Mouse (Mus musculus) intestine, postnatal 0 days (tissue): ENCODE measurements at regions not wholly inside any gene's neighbourhood (a gene's known extent, or its start where the extent isn't known, plus 50 kb on each side); places are given as distances from the start of the nearest gene placed in this dataset.

Source experiments
- ATAC-seq: fragments of 200-750 bp; cut with Nextera tagmentation; 2 replicates; pipeline ENCODE4 v1.8.0; 2017; ENCODE audit warnings: mild to moderate bottlenecking, moderate TSS enrichment, moderate library complexity
- H3K27ac ChIP-seq: fragments of 300-500 bp; sonication (generic); 2 replicates; pipeline ENCODE4 v1.5.1; 2014; ENCODE audit warnings: mild to moderate bottlenecking, low read depth, low read length, moderate library complexity
- H3K27me3 ChIP-seq: fragments of 300-500 bp; sonication (generic); replicated peaks from 2 replicates; pipeline ENCODE4 v1.6.1; 2014; ENCODE audit warnings: low read length, mixed read lengths; ENCODE audit not compliant: control insufficient read depth, insufficient read depth
- H3K36me3 ChIP-seq: fragments of 300-500 bp; sonication (generic); 2 replicates; pipeline ENCODE4 v1.6.1; 2014; ENCODE audit warnings: mild to moderate bottlenecking, moderate library complexity; ENCODE audit not compliant: control insufficient read depth, insufficient read depth
- H3K4me1 ChIP-seq: fragments of 300-500 bp; sonication (generic); replicated peaks from 2 replicates; pipeline ENCODE4 v1.6.1; 2014; ENCODE audit warnings: antibody characterized with exemption, low read length, mixed read lengths; ENCODE audit not compliant: control insufficient read depth, insufficient read depth
- H3K4me2 ChIP-seq: fragments of 300-500 bp; sonication (generic); replicated peaks from 2 replicates; pipeline ENCODE4 v1.6.1; 2014; ENCODE audit warnings: low read depth, mild to moderate bottlenecking, moderate library complexity
- H3K4me3 ChIP-seq: fragments of 300-500 bp; sonication (generic); 2 replicates; pipeline ENCODE4 v1.5.1; 2014; ENCODE audit warnings: low read depth, low read length
- H3K9ac ChIP-seq: fragments of 300-500 bp; sonication (generic); 2 replicates; pipeline ENCODE4 v1.6.1; 2014; ENCODE audit warnings: mild to moderate bottlenecking, low read depth, low read length
- H3K9me3 ChIP-seq: fragments of 300-500 bp; sonication (generic); 2 replicates; pipeline ENCODE4 v1.6.1; 2016; ENCODE audit warnings: mixed run types; ENCODE audit not compliant: control insufficient read depth
- CTCF ChIP-seq: sonication (generic); IDR thresholded peaks from 2 replicates; pipeline ENCODE4 v1.5.1; 2016; ENCODE audit warnings: low read depth, mild to moderate bottlenecking, control low read depth, antibody characterized with exemption, moderate library complexity
- WGBS: fragments of 180-500 bp; shearing (Covaris S2); extraction: QIAGEN DNeasy Blood & Tissue Kit; methylation state at CpG from one replicate; pipeline ENCODE4 v1.1.7; 2014; 5-methylcytosine and 5-hydroxymethylcytosine counted together

DNA sequence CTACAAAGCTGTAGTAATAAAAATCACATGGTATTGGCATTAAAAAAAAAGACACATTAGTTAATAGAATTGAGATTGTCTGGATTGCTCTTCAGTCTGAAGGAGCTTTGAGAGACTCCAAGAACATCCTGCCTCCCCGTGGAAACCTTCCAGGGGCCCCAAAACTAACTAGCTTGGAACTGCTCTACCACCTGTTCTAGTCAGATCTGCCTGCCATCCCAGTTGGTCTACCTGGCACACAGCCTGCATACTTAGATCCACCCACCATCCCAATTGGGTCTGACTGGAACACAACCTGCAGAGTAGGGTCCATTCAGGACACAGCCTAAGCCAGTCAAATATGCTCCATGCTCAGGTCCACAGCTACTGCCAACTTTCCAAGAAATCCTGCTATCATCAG, 503.6 kb downstream of the Rapgef2 start:
- no peak for ATAC-seq
- TF ChIP-seq CTCF = no peak
- Histone ChIP-seq H3K4me1 (no peaks in the 10 kb centered on the region), H3K9me3 (no peaks in the 10 kb centered on the region), H3K4me3 (no peak overlapping the region), H3K4me2 (no peak overlapping the region), H3K9ac (no peak overlapping the region), H3K27ac (no peak overlapping the region), H3K36me3 (no peaks in the 10 kb centered on the region), H3K27me3 (no peaks in the 10 kb centered on the region)
- whole genome bisulfite sequencing = 68% methylated on average over 1 of the region's 1 CpGs

DNA sequence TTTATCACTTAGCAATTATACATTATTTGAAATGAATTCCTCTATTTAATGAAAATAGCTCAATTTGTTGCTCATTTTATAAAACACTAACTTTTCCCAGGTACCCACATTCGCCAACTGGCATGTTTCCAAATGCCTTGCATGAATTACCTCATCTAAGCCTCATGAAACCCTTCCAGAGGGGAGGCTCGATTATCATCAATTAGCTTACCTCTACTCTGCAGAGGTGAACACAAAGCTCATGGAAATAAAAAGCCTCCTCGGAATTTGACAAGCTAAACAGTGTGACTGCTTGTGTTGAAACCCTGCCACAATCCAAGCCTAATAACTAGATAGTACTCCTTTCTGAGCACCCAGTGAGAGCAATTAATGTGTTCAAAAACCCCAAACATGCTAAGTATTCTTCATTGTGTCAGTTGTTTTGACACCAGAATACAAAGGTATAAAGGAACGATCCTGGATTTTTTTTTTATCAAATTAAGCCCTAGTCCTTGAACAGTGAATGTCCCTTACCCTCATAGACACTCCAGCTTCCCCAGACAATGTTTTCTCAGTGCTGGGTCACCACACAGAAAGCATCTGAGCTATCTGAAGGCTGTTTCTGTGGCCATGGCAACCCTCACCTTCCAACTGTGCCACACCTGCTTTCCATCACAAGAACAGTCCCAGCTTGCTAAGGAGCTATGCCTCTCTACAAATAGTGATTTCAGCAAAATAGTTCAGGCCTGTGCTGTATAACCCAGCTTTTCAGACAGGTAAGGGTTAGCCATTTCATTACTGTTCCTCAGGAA, 530.4 kb downstream of the Rapgef2 start:
- no peak for ATAC-seq
- no peak overlapping the region for H3K4me3 ChIP-seq
- H3K4me2 ChIP-seq = no peak overlapping the region
- H3K9me3 ChIP-seq = no peaks in the 10 kb centered on the region
- no peaks in the 10 kb centered on the region for H3K4me1 ChIP-seq
- WGBS = 56% methylated on average over 4 of the region's 4 CpGs
- H3K27ac ChIP-seq = no peak overlapping the region
- no peaks in the 10 kb centered on the region for H3K27me3 ChIP-seq
- no peak overlapping the region for H3K9ac ChIP-seq
- H3K36me3 ChIP-seq = no peaks in the 10 kb centered on the region
- no peak for TF ChIP-seq CTCF

DNA sequence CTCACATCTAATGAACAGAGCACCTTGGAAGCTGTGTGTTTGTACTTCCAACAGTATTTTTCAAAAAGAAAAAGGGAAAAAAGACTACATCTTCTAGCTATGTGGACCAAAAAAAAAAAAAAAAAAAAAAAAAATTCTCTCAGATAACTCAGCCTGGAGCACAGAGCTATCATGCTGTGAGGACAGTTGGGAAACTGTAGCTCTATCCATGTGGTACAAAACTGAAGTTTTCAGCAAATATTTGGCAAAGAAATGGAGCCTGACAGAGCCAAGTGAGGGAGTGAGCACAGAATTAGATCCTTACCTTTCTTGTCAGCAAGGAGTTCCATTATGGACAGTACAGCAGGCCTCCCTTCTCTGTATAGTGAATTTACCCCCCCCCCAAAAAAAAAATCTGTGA, 550.2 kb downstream of the Rapgef2 start:
- ATAC-seq = no peak
- Histone ChIP-seq H3K9ac (no peak overlapping the region), H3K9me3 (no peaks in the 10 kb centered on the region), H3K36me3 (no peaks in the 10 kb centered on the region), H3K4me1 (no peaks in the 10 kb centered on the region), H3K4me3 (no peak overlapping the region), H3K4me2 (no peak overlapping the region), H3K27ac (no peak overlapping the region), H3K27me3 (no peaks in the 10 kb centered on the region)
- TF ChIP-seq CTCF = no peak

DNA sequence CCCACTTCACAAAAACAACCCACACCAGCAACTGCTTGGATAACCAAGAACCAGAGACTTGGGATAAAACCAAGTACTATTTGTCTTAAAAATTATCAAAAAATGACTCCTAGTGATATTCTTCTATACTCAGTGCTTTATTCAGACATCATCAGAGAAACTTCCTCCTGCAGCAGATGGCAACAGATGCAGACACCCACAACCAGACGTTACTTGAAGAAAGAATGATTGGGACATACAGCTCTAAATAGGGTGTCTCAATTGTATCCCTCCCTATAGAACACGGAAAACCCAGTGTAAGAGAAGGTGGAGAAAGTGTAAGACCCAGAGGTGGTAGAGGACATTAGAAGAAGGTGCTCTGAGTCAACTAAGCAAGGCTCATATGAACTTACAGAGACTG, 569.6 kb downstream of the Rapgef2 start:
- no peak overlapping the region for H3K4me3 ChIP-seq
- TF ChIP-seq CTCF = no peak
- no peak overlapping the region for H3K27ac ChIP-seq
- no peak for ATAC-seq
- H3K4me2 ChIP-seq = no peak overlapping the region
- no peaks in the 10 kb centered on the region for H3K27me3 ChIP-seq
- WGBS = 78% methylated on average over 2 of the region's 2 CpGs
- H3K36me3 ChIP-seq = no peaks in the 10 kb centered on the region
- H3K4me1 ChIP-seq = no peaks in the 10 kb centered on the region
- H3K9ac ChIP-seq = no peak overlapping the region
- no peaks in the 10 kb centered on the region for H3K9me3 ChIP-seq

DNA sequence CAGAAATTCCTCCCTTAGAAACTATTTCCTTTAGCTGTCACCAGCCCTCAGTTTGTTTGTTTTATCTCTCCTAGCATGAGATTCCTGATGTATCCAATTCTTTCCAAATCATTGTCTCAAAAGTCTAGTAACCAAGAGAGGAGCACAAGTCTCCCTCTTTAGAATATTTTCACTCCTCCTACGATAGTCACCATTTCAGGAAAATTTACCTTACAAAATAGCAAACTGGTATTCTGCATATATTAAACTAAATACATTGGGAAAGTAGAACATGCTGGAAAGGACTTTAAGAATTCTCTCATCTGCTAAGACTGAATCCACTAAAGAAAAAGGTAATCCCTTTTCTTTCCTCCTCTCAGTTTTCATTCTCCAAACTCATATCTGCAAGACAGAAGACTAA, 578.6 kb downstream of the Rapgef2 start:
- no peak overlapping the region for H3K9ac ChIP-seq
- H3K4me2 ChIP-seq = no peak overlapping the region
- no peak for ATAC-seq
- no peaks in the 10 kb centered on the region for H3K27me3 ChIP-seq
- 84% methylated on average over 1 of the region's 1 CpGs for WGBS
- TF ChIP-seq CTCF = no peak
- H3K4me3 ChIP-seq = no peak overlapping the region
- no peaks in the 10 kb centered on the region for H3K36me3 ChIP-seq
- no peak overlapping the region for H3K27ac ChIP-seq
- H3K4me1 ChIP-seq = no peaks in the 10 kb centered on the region
- H3K9me3 ChIP-seq = no peaks in the 10 kb centered on the region

DNA sequence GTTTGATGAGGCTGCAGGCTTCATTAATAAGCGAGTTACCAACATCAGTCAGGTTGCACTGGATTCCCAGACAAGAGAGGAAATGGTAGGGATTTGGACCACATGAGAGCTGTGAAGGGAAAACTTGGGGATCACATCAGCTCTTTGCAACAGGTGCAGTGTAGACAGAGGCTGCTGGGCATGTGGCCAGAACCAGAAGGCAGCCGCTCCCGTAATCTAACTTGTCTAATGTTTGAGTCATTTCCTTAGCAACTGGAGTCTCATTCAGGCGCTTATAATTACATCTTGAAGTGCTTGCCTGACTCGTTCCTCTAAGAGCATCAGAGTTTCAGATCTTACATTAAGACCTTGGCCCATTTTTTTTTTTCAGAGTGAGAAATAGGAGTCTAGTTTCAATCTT, 587.4 kb downstream of the Rapgef2 start:
- Histone ChIP-seq H3K36me3 (no peaks in the 10 kb centered on the region), H3K4me1 (no peaks in the 10 kb centered on the region), H3K4me3 (no peak overlapping the region), H3K9me3 (no peaks in the 10 kb centered on the region), H3K4me2 (no peak overlapping the region), H3K27me3 (no peaks in the 10 kb centered on the region), H3K27ac (no peak overlapping the region), H3K9ac (no peak overlapping the region)
- 43% methylated on average over 5 of the region's 5 CpGs for WGBS
- TF ChIP-seq CTCF = no peak
- no peak for ATAC-seq

DNA sequence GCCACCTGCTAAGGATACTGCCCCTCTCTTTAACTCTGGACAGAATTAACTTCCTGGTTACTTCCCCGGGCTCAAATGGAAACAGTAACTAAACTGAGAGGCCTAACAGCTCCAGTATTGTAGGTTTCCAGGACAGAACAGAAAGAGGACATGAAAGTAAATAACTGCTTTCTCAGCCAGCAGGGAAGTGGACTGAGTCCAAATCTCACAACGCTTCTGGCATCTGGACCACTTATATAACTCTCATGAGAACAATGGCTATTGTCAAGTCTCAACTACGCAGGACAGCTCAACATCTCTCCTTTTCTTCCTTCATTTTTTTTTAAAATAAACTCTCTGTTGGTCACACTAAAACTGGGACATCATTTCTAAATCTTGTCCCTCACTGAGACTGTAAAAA, 594.8 kb downstream of the Rapgef2 start:
- no peaks in the 10 kb centered on the region for H3K4me1 ChIP-seq
- no peak overlapping the region for H3K4me2 ChIP-seq
- H3K9ac ChIP-seq = no peak overlapping the region
- no peak overlapping the region for H3K4me3 ChIP-seq
- no peak for TF ChIP-seq CTCF
- no peak overlapping the region for H3K27ac ChIP-seq
- no peaks in the 10 kb centered on the region for H3K36me3 ChIP-seq
- 43% methylated on average over 3 of the region's 3 CpGs for WGBS
- H3K27me3 ChIP-seq = no peaks in the 10 kb centered on the region
- H3K9me3 ChIP-seq = no peaks in the 10 kb centered on the region
- no peak for ATAC-seq
